Mouse (Mus musculus) B cell, adult 2 months (primary cell): ENCODE measurements around the gene Hexb.
A peak's percentile ranks its signal among the peaks of the same experiment; 100 is the strongest.
"Not testable (repeated sequence)": the region's sequence is repeated elsewhere in the genome, so short reads cannot be mapped to it uniquely, and the experiment has no call there.

Experiments
- DNase-seq, 2 experiments: peaks; one replicate each; pipeline ENCODE4 v3.0.0; 2022

Hexb gene

DNA sequence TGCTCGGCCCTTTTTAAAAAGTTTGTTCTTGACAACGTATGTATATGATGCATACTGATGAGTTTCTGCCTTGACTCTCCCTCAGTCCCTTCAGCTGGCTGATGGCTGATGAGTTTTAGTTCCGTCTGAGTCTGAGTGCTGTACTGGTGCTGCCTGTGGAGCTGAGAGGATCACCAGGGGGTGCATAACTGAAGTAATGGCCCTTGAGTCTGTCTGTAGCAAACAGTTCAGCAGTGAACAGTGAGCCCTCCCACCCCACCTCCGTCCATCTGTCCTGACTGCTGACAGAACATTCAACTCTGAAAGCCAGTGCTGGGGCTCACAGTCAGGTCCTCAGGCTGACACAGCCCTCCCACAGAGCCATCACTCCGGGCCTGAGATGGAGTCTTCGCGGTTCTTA lies 19.2 kb downstream of the Hexb start:
- DNase-seq: no peak

DNA sequence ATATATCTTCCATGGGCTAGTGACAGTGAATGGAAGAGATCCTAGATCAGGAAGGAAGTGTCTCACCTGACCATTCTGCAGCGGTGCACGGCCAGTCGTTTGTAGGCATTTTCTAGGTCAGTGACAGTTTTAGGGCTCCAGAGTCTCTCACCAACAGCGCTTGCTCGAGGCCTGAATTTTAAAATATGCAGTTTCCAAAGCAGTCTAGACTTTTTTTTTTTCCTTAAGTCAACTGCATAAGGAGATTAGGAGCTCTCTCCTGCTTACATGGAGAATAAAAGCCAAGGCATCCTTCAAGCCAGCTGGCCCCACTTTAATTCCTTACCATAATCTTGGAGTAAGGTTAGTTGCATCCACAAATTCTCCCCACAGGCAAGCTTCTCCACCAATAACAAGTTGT lies 21.4 kb downstream of the Hexb start:
- DNase-seq: no peak

- no peak for DNase-seq
Measured at GRCm38 (mm10) chr13:97175520-97176264, 22.5 kb downstream of the Hexb start.

DNA sequence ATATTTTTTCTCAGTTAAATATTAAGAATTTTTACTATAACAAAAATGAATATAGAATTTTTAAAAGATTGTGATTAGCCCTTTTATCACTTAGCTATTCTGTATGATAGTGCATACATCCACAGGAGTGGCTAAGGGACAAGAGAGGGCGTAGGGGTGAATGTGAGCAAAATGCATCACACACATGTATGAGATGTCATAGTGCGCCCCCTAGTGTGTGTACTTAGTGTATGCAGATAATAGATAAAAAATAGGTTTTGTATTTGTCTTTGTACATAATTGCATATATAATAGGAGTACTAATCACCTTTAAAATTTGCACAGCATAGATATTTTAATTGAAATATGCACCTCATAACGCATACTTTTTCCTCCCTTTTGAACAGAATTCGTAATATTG lies 52.3 kb downstream of the Hexb start:
- peak; percentile 76 to 79 for DNase-seq

GRCm38 (mm10) chr13:97142321-97142720 lies 55.8 kb downstream of the Hexb start:
- DNase-seq: no peak

DNA sequence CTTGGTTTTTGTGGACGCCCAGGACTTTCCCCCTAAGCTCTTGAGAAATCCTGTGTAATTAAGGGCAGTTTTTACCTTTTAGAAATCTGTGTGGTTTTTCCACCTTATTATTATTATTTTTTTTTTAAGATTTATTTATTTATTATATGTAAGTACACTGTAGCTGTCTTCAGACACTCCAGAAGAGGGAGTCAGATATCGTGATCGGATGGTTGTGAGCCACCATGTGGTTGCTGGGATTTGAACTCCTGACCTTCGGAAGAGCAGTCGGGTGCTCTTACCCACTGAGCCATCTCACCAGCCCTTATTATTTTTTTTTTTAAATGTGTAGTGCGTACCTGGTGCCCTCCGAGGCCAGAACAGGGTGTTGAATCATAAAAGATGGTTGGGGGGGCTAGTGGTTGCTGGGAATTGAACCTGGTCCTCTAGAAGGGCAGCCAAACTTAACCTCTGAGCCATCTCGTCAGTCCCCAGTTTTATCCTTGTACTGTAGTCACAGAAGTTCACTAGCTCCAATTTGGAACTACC lies 59.7 kb downstream of the Hexb start:
- peak; percentile 6 for DNase-seq

GRCm38 (mm10) chr13:97137466-97138400 lies 60.4 kb downstream of the Hexb start, which contains the start of the genes Gfm2 and Nsa2:
Gene Gfm2, plus strand, starts transcription at chr13:97137937.
Gene Nsa2, minus strand, starts transcription at chr13:97137937.
- DNase-seq: peak; percentile 90

DNA sequence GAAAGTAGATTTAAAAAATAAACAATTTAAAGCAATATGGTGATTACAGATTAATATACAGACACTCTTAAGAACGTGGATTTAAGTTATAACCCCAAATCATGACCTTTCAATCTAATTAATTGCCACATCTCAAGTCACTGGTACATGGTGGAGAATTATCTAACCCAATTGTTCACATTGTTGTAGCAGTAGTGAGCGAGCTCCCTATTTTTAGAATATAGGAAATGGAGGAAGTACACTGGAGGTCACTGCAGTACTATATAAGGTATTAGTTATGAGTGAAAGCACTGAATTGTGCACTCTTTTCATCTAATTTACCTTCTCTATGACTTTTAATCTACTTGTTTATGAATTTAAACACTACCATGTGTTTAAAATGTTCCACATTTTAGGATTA lies 67.7 kb downstream of the Hexb start:
- DNase-seq: not testable (repeated sequence)

DNA sequence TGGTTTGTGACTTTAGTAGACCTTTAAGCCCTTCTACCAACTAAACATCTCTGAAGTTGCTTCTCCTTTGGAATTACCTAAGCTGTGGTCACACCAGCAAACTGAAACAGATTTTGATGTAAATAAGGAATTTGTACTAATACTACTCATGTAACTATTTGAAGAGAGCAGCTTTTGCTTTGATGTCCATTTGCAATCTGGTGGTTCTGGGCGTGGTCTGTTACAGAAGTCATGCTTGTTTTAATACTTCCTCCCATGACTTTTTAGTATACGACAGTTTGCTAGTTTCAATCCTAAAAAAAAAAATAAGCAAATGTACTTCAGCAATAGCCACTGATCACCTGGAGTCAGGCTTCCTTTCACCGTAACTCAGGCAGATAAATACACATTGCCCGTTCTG lies 68.5 kb downstream of the Hexb start:
- not testable (repeated sequence) for DNase-seq
